Mouse (Mus musculus): ENCODE measurements around the gene Cdc27.
"Not testable (repeated sequence)": the region's sequence is repeated elsewhere in the genome, so short reads cannot be mapped to it uniquely, and the experiment has no call there.

- not testable (repeated sequence) for TF ChIP-seq CTCF, EP300 (IDR thresholded peaks at IDR 0.05)
Observed at GRCm38 (mm10) chr11:104543337-104543736, 7.1 kb downstream of the Cdc27 start.

Measured in lung, postnatal 0 days (tissue).